Mouse (Mus musculus) thymus, postnatal 14 days (tissue): ENCODE data around the gene Plac9b.
"Not testable (repeated sequence)": the region's sequence is repeated elsewhere in the genome, so short reads cannot be mapped to it uniquely, and the experiment has no call there.

Experiments
- DNase-seq: peaks from one replicate; pipeline ENCODE4 v3.0.0; 2021

Plac9b gene

GRCm38 (mm10) chr14:26182380-26182779, at the start of gene Plac9b:
Gene Plac9b (minus strand): TSS chr14:26182480.
- DNase-seq = not testable (repeated sequence)

GRCm38 (mm10) chr14:26216233-26217000, 34.1 kb upstream of the Plac9b start:
- DNase-seq = not testable (repeated sequence)

GRCm38 (mm10) chr14:26206926-26207247, 24.6 kb upstream of the Plac9b start, which contains the start of gene Tmem254b:
Gene Tmem254b (minus strand): TSS chr14:26207041.
- DNase-seq = not testable (repeated sequence)

GRCm38 (mm10) chr14:26206197-26206925, 24.1 kb upstream of the Plac9b start:
- not testable (repeated sequence) for DNase-seq

- not testable (repeated sequence) for DNase-seq
These were observed 15.6 kb upstream of the Plac9b start for GRCm38 (mm10) chr14:26197851-26198250.

- DNase-seq = not testable (repeated sequence)
These were observed 6.1 kb upstream of the Plac9b start for GRCm38 (mm10) chr14:26188361-26188760.

- not testable (repeated sequence) for DNase-seq
These were observed 4.4 kb upstream of the Plac9b start for GRCm38 (mm10) chr14:26186638-26187037.

- not testable (repeated sequence) for DNase-seq
These were observed 620 bp downstream of the Plac9b start for GRCm38 (mm10) chr14:26181660-26182059.

GRCm38 (mm10) chr14:26175028-26175427, 7.3 kb downstream of the Plac9b start:
- DNase-seq = not testable (repeated sequence)

- DNase-seq = not testable (repeated sequence)
These were observed 8.3 kb downstream of the Plac9b start for GRCm38 (mm10) chr14:26173955-26174354.

- DNase-seq = not testable (repeated sequence)
These were observed 17.0 kb downstream of the Plac9b start for GRCm38 (mm10) chr14:26165266-26165665.

GRCm38 (mm10) chr14:26162423-26162822, 19.9 kb downstream of the Plac9b start:
- DNase-seq = not testable (repeated sequence)

GRCm38 (mm10) chr14:26161156-26161555, 21.1 kb downstream of the Plac9b start:
- DNase-seq = not testable (repeated sequence)

- not testable (repeated sequence) for DNase-seq
These were observed 26.2 kb downstream of the Plac9b start for GRCm38 (mm10) chr14:26156032-26156431.

GRCm38 (mm10) chr14:26147095-26147494, 35.2 kb downstream of the Plac9b start:
- not testable (repeated sequence) for DNase-seq

GRCm38 (mm10) chr14:26119095-26119494, 63.2 kb downstream of the Plac9b start:
- not testable (repeated sequence) for DNase-seq

GRCm38 (mm10) chr14:26118550-26119000, 63.7 kb downstream of the Plac9b start:
- not testable (repeated sequence) for DNase-seq

GRCm38 (mm10) chr14:26118150-26118549, 64.1 kb downstream of the Plac9b start, which contains the start of gene Duxbl2:
Gene Duxbl2 (plus strand): TSS chr14:26118349.
- not testable (repeated sequence) for DNase-seq
